22 mouse cellular contexts compared by ENCODE assay signal in genomic region chr2:173266349-173267112, GRCm38 (mm10). TPM values are rescaled to one million over a fixed set of nuclear protein-coding genes. Genes with fewer than 3 reads are reported as not detected.
DNase-seq lines count a peak whose midpoint lies in the region; ATAC-seq and TF ChIP-seq lines count a peak whose summit lies in the region.
"Had no signal": no experiment of that assay in that cellular context is flagged by ENCODE, and none has a peak within 500 bp of the region (broad histone marks: within the 10 kb centered on the region; RNA-seq: fewer than 3 reads in every experiment).

No protein-coding gene starts in this region.

- H3K4me3 ChIP-seq in limb, embryonic 13.5 days: no peak overlapping the region
- no peak overlapping the region for H3K4me3 ChIP-seq in limb, embryonic 10.5 days
- H3K4me3 ChIP-seq in E14TG2a.4 (replicated peaks; ENCODE audit: low read length): 0 out of 2 replicates have a peak overlapping the region, but pooled peaks have one; percentile 29
- no peak overlapping the region for H3K4me3 ChIP-seq in intestine, embryonic 14.5 days (ENCODE audit: low read depth, low read length)
- no peak overlapping the region for H3K4me3 ChIP-seq in stomach, embryonic 14.5 days (ENCODE audit: low read depth, low read length)
- H3K4me3 ChIP-seq: heart, embryonic 10.5 days; liver, embryonic 13.5 days; megakaryocyte, embryonic 14.5 days had no signal

- H3K9me3 ChIP-seq in limb, embryonic 13.5 days: no peaks in the 10 kb centered on the region
- H3K9me3 ChIP-seq in limb, embryonic 10.5 days (replicated peaks): no peaks in the 10 kb centered on the region
- no peaks in the 10 kb centered on the region for H3K9me3 ChIP-seq in E14TG2a.4 (ENCODE audit: low read length)
- H3K9me3 ChIP-seq in intestine, embryonic 14.5 days (ENCODE audit: control insufficient read depth, low read length): no peaks in the 10 kb centered on the region
- H3K9me3 ChIP-seq in stomach, embryonic 14.5 days (ENCODE audit: control insufficient read depth, low read depth, low read length): no peaks in the 10 kb centered on the region
- H3K9me3 ChIP-seq: heart, embryonic 10.5 days; liver, embryonic 13.5 days; megakaryocyte, embryonic 14.5 days had no signal

- no peak overlapping the region for H3K27ac ChIP-seq in limb, embryonic 13.5 days
- no peak overlapping the region for H3K27ac ChIP-seq in limb, embryonic 10.5 days
- peak overlapping the region; percentile 44 for H3K27ac ChIP-seq in intestine, embryonic 14.5 days (ENCODE audit: low read depth)
- peak overlapping the region; percentile 6; the same call in 1 of the 2 replicates for H3K27ac ChIP-seq in stomach, embryonic 14.5 days (ENCODE audit: low read length)
- H3K27ac ChIP-seq: heart, embryonic 10.5 days; liver, embryonic 13.5 days had no signal

- TF ChIP-seq CTCF in E14TG2a.4 (conservative IDR thresholded peaks at IDR 0.05; ENCODE audit: low read length): no peak

- no peak for DNase-seq in limb, embryonic 10.5 days (ENCODE audit: low spot score)
- DNase-seq in intestine, embryonic 14.5 days (ENCODE audit: low spot score): no peak
- no peak for DNase-seq in adrenal gland, postnatal 14 days
- no peak for DNase-seq in left cerebral cortex, postnatal 4 days
- DNase-seq: cerebellum, postnatal 14 days; forebrain, postnatal 0 days; gastrocnemius, postnatal 25 days; heart, postnatal 36 days; kidney, postnatal 14 days; layer of hippocampus, adult 9-11 months; liver, embryonic 13.5 days; thymus, postnatal 4 days had no signal

- no peaks in the 10 kb centered on the region for H3K27me3 ChIP-seq in limb, embryonic 13.5 days
- peaks cover 18% of the 10 kb centered on the region; the same call in 1 of the 2 replicates for H3K27me3 ChIP-seq in limb, embryonic 10.5 days (ENCODE audit: low read depth, poor library complexity, severe bottlenecking)
- no peaks in the 10 kb centered on the region for H3K27me3 ChIP-seq in E14TG2a.4 (ENCODE audit: insufficient read depth, low read length)
- no peaks in the 10 kb centered on the region for H3K27me3 ChIP-seq in intestine, embryonic 14.5 days (replicated peaks; ENCODE audit: control insufficient read depth, insufficient read depth, low read length)
- H3K27me3 ChIP-seq in stomach, embryonic 14.5 days (ENCODE audit: control insufficient read depth, insufficient read depth, low read length): no peaks in the 10 kb centered on the region

- WGBS in limb, embryonic 13.5 days: 66% methylated on average over 25 of the region's 25 CpGs
- WGBS in limb, embryonic 10.5 days: 75% methylated on average over 25 of the region's 25 CpGs
- 59% methylated on average over 25 of the region's 25 CpGs for WGBS in intestine, embryonic 14.5 days
- WGBS in stomach, embryonic 14.5 days: 54% methylated on average over 25 of the region's 25 CpGs

- 0 out of 2 replicates have a peak overlapping the region, but pooled peaks have one; percentile 40 for H3K9ac ChIP-seq in limb, embryonic 13.5 days
- no peak overlapping the region for H3K9ac ChIP-seq in intestine, embryonic 14.5 days (ENCODE audit: low read length)
- H3K9ac ChIP-seq in stomach, embryonic 14.5 days (replicated peaks; ENCODE audit: low read depth, low read length): no peak overlapping the region
- H3K9ac ChIP-seq: forebrain, postnatal 0 days; liver, embryonic 13.5 days had no signal

- H3K4me2 ChIP-seq in limb, embryonic 13.5 days (replicated peaks): peak overlapping the region; percentile 27; the same call in 1 of the 2 replicates
- peak overlapping the region; percentile 16 for H3K4me2 ChIP-seq in intestine, embryonic 14.5 days (ENCODE audit: low read length)
- 0 out of 2 replicates have a peak overlapping the region, but pooled peaks have one; percentile 10 for H3K4me2 ChIP-seq in stomach, embryonic 14.5 days (replicated peaks; ENCODE audit: low read depth, low read length)
- H3K4me2 ChIP-seq: liver, embryonic 13.5 days had no signal

- H3K4me1 ChIP-seq in limb, embryonic 13.5 days: peaks cover 89% of the 10 kb centered on the region
- H3K4me1 ChIP-seq in limb, embryonic 10.5 days: peaks cover 68% of the 10 kb centered on the region
- H3K4me1 ChIP-seq in E14TG2a.4 (replicated peaks; ENCODE audit: low read depth, low read length): peaks cover 100% of the 10 kb centered on the region
- peaks cover 60% of the 10 kb centered on the region for H3K4me1 ChIP-seq in intestine, embryonic 14.5 days (replicated peaks; ENCODE audit: control insufficient read depth, insufficient read depth, low read length)
- H3K4me1 ChIP-seq in stomach, embryonic 14.5 days (ENCODE audit: control insufficient read depth, insufficient read depth, low read length): peaks cover 72% of the 10 kb centered on the region
- H3K4me1 ChIP-seq: liver, embryonic 13.5 days had no signal

- H3K36me3 ChIP-seq in limb, embryonic 13.5 days: peaks cover 5% of the 10 kb centered on the region; the same call in 1 of the 2 replicates
- H3K36me3 ChIP-seq in limb, embryonic 10.5 days: no peaks in the 10 kb centered on the region
- peaks cover 40% of the 10 kb centered on the region for H3K36me3 ChIP-seq in E14TG2a.4 (ENCODE audit: insufficient read depth, low read length)
- 0 out of 2 replicates have a peak, but pooled peaks cover 5% of the 10 kb centered on the region for H3K36me3 ChIP-seq in intestine, embryonic 14.5 days (ENCODE audit: control insufficient read depth, insufficient read depth, low read length)
- no peaks in the 10 kb centered on the region for H3K36me3 ChIP-seq in stomach, embryonic 14.5 days (ENCODE audit: control insufficient read depth, insufficient read depth, low read length)
- H3K36me3 ChIP-seq: heart, embryonic 10.5 days; liver, embryonic 13.5 days had no signal

- intact Hi-C loops in left cerebral cortex, postnatal 4 days (cut with DNase I): no loop called here

- ATAC-seq in limb, embryonic 13.5 days (ENCODE audit: low FRiP score, low read depth): no peak
- no peak; the same call in 1 of the 2 replicates for ATAC-seq in intestine, embryonic 14.5 days (replicated peaks; ENCODE audit: low FRiP score, low TSS enrichment, low read depth)
- no peak for ATAC-seq in stomach, embryonic 14.5 days (ENCODE audit: insufficient number of reproducible peaks, insufficient read depth, low FRiP score, low read depth)
- ATAC-seq: activated CD4-positive, CD25-positive, alpha-beta regulatory T cell, adult 4 months; CD4-positive, CD25-positive, alpha-beta regulatory T cell, adult 4 months; forebrain, postnatal 0 days; inflammation-experienced regulatory T-cells, adult 6 months; lung, postnatal 0 days had no signal

RNA-seq across cellular contexts. Expression of gene Pmepa1, which starts 9.8 kb away (rescaled TPM):
- 5.6 and 6.0 TPM in 2 replicates for polyA plus RNA-seq in limb, embryonic 13.5 days (2015; fragmentation: Nextera tagmentation; extraction: Ambion mirVana)
- 1.1 and 2.0 TPM in 2 replicates for polyA plus RNA-seq in limb, embryonic 10.5 days (2016; fragmentation: Nextera tagmentation; extraction: Ambion mirVana)
- 10.4 and 12.0 TPM in 2 replicates for polyA plus RNA-seq in intestine, embryonic 14.5 days (2014; fragmentation: Nextera tagmentation; extraction: Ambion mirVana)
- 13.3 and 14.8 TPM in 2 replicates for polyA plus RNA-seq in stomach, embryonic 14.5 days (2014; fragmentation: Nextera tagmentation; extraction: Ambion mirVana)
- total RNA-seq in adrenal gland, postnatal 14 days (2021): 58.4 and 117 TPM in 2 replicates
- total RNA-seq in left cerebral cortex, postnatal 4 days (2021): 10 to 100 TPM; 32.7 to 45.3 TPM

RNA-seq across cellular contexts. Expression of gene Zbp1, which starts 47.8 kb away (rescaled TPM):
- 0.43 and 0.45 TPM in 2 replicates for polyA plus RNA-seq in limb, embryonic 13.5 days (2015; fragmentation: Nextera tagmentation; extraction: Ambion mirVana)
- polyA plus RNA-seq in limb, embryonic 10.5 days (2016; fragmentation: Nextera tagmentation; extraction: Ambion mirVana): not detected in 2 replicates
- 0.65 and 0.90 TPM in 2 replicates for polyA plus RNA-seq in intestine, embryonic 14.5 days (2014; fragmentation: Nextera tagmentation; extraction: Ambion mirVana)
- polyA plus RNA-seq in stomach, embryonic 14.5 days (2014; fragmentation: Nextera tagmentation; extraction: Ambion mirVana): 0.91 TPM in 1 of 2 replicates, not detected in the other
- total RNA-seq in adrenal gland, postnatal 14 days (2021): 2.6 and 4.3 TPM in 2 replicates
- total RNA-seq in left cerebral cortex, postnatal 4 days (2021): under 1 TPM in 1 of 2 experiments, not detected in 1; 0.20 TPM
- total RNA-seq: left cerebral cortex, postnatal 25 days had no signal
- polyA plus RNA-seq: heart, embryonic 10.5 days had no signal

Comparison
In these comparisons a context has a peak if more than half of its experiments do, and no peak if none do; other contexts are left out.
1. H3K27ac ChIP-seq: peak in intestine, embryonic 14.5 days (single experiment) and stomach, embryonic 14.5 days (single experiment); none in limb, embryonic 13.5 days (single experiment) and limb, embryonic 10.5 days (single experiment).
2. Peak in every context shown above with its lines, with median percentiles within 50 percentile points of each other: H3K4me2 ChIP-seq.